Mouse (Mus musculus) liver, embryonic 14.5 days (tissue): ENCODE measurements around the gene Pea15a.

ENCODE experiments used
- CTCF ChIP-seq: IDR thresholded peaks from 2 replicates; pipeline ENCODE4 v1.5.1; 2016; ENCODE audit warnings: antibody characterized with exemption, low read depth, control low read depth
- EP300 ChIP-seq: IDR thresholded peaks from 2 replicates; pipeline ENCODE4 v1.6.1; 2016; ENCODE audit warnings: antibody characterized with exemption, low read depth

DNA sequence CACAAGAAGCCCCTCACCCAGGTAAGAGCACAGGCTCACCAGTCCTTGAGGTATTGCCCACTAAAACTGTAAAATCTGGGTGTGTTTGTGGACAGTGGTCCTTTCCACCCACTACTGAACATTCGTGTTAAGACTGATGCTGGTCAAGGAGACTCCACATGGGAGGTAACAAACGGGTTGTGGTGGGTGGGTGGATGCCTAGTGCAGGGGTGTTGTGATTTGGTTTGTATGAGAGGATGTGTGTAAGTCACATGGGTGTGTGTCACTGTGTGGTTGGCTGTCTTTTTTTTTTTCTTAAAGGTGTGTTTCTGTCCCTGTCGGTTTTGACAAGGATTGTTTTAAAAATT is 890 bp downstream of the Pea15a start:
- TF ChIP-seq EP300 (no peak), CTCF (no peak)
